Comparison of ENCODE assay signal across 29 mouse cellular contexts in the genomic region with DNA sequence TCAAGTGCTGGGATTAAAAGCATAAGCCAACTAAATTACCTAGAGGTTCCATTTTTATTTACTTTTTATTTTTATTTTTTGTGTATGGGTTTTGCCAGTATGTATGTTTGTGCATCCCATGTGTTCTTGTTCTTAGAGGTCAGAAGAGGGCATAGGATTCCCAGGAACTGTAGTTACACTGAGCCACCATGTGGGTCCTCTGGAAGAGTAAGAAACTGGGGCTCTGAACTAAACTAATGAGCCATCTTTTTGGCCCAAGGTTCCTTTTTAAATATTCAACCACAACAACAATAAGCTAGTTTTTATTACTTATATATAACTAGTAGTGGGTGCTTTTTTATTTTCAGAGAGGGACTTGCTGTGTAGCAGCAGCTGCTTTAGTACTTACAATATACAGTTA. TPM values are rescaled to one million over a fixed set of nuclear protein-coding genes. Genes with fewer than 3 reads are reported as not detected.
DNase-seq lines count a peak whose midpoint lies in the region; ATAC-seq and TF ChIP-seq lines count a peak whose summit lies in the region.
"Had no signal": no experiment of that assay in that cellular context is flagged by ENCODE, and none has a peak within 500 bp of the region (broad histone marks: within the 10 kb centered on the region; RNA-seq: fewer than 3 reads in every experiment).

No protein-coding gene starts in this region.

- peak; percentile 55 for TF ChIP-seq CTCF in layer of hippocampus, adult 2 months (conservative IDR thresholded peaks at IDR 0.05)

- no peak overlapping the region for H3K4me3 ChIP-seq in heart, embryonic 12.5 days
- H3K4me3 ChIP-seq in layer of hippocampus, adult 2 months = no peak overlapping the region
- no peak overlapping the region for H3K4me3 ChIP-seq in midbrain, embryonic 11.5 days (ENCODE audit: low read depth, low read length)
- no peak overlapping the region for H3K4me3 ChIP-seq in midbrain, embryonic 15.5 days
- H3K4me3 ChIP-seq: embryonic facial prominence, embryonic 13.5 days; embryonic facial prominence, embryonic 15.5 days; forebrain, embryonic 10.5 days; forebrain, embryonic 12.5 days had no signal

- H3K9me3 ChIP-seq in heart, embryonic 12.5 days (replicated peaks) = peaks cover 7% of the 10 kb centered on the region
- no peaks in the 10 kb centered on the region for H3K9me3 ChIP-seq in midbrain, embryonic 11.5 days (ENCODE audit: control insufficient read depth, low read length)
- H3K9me3 ChIP-seq in midbrain, embryonic 15.5 days = no peaks in the 10 kb centered on the region
- H3K9me3 ChIP-seq: embryonic facial prominence, embryonic 13.5 days; embryonic facial prominence, embryonic 15.5 days; forebrain, embryonic 12.5 days had no signal

- peak; percentile 13 for DNase-seq in heart, adult 11 months
- no peak for DNase-seq in layer of hippocampus, adult 2 months (ENCODE audit: low spot score in 2 of 2)
- no peak for DNase-seq in layer of hippocampus, postnatal 25 days (ENCODE audit: extremely low spot score in 1 of 2, low spot score in 1 of 2)
- DNase-seq in midbrain, embryonic 11.5 days (ENCODE audit: low spot score, missing footprints) = peak; percentile 53
- no peak for DNase-seq in cerebellum, adult 18-20 months
- DNase-seq: adrenal gland, adult 8-10 months; adrenal gland, postnatal 14 days; adrenal gland, postnatal 36 days; cerebellum, adult 11-12 months; cerebellum, adult 8-10 months; cerebellum, adult 9-11 months; cerebellum, postnatal 14 days; cerebellum, postnatal 36 days; embryo, embryonic 11 days had no signal

- ATAC-seq in heart, embryonic 12.5 days (ENCODE audit: insufficient number of reproducible peaks, low FRiP score) = no peak
- no peak for ATAC-seq in midbrain, embryonic 11.5 days (ENCODE audit: low FRiP score)
- ATAC-seq in midbrain, embryonic 15.5 days (replicated peaks) = no peak
- ATAC-seq: activated CD4-positive, CD25-positive, alpha-beta regulatory T cell, adult 4 months; forebrain, embryonic 14.5 days; forebrain, embryonic 16.5 days had no signal

- H3K9ac ChIP-seq in heart, embryonic 12.5 days = no peak overlapping the region
- H3K9ac ChIP-seq in midbrain, embryonic 11.5 days (ENCODE audit: low read length) = no peak overlapping the region
- H3K9ac ChIP-seq in midbrain, embryonic 15.5 days = no peak overlapping the region
- H3K9ac ChIP-seq: embryonic facial prominence, embryonic 13.5 days; embryonic facial prominence, embryonic 15.5 days; forebrain, embryonic 12.5 days had no signal

- H3K36me3 ChIP-seq in heart, embryonic 12.5 days = peaks cover 64% of the 10 kb centered on the region
- H3K36me3 ChIP-seq in midbrain, embryonic 11.5 days (ENCODE audit: control insufficient read depth, insufficient read depth, low read length) = peaks cover 5% of the 10 kb centered on the region; the same call in 1 of the 2 replicates
- H3K36me3 ChIP-seq in midbrain, embryonic 15.5 days (replicated peaks) = peaks cover 22% of the 10 kb centered on the region

- no peak overlapping the region for H3K27ac ChIP-seq in heart, embryonic 12.5 days (ENCODE audit: poor library complexity, severe bottlenecking)
- H3K27ac ChIP-seq in layer of hippocampus, adult 2 months = no peak overlapping the region
- H3K27ac ChIP-seq in midbrain, embryonic 11.5 days (ENCODE audit: low read depth, low read length) = no peak overlapping the region
- no peak overlapping the region for H3K27ac ChIP-seq in midbrain, embryonic 15.5 days
- H3K27ac ChIP-seq: embryonic facial prominence, embryonic 13.5 days; embryonic facial prominence, embryonic 15.5 days; forebrain, embryonic 10.5 days; forebrain, embryonic 12.5 days had no signal

- peaks cover 8% of the 10 kb centered on the region for H3K4me1 ChIP-seq in heart, embryonic 12.5 days (replicated peaks)
- H3K4me1 ChIP-seq in midbrain, embryonic 11.5 days (ENCODE audit: control insufficient read depth, insufficient read depth, low read length) = peaks cover 5% of the 10 kb centered on the region
- H3K4me1 ChIP-seq in midbrain, embryonic 15.5 days = peaks cover 42% of the 10 kb centered on the region

- H3K27me3 ChIP-seq in heart, embryonic 12.5 days (replicated peaks) = no peaks in the 10 kb centered on the region
- no peaks in the 10 kb centered on the region for H3K27me3 ChIP-seq in midbrain, embryonic 11.5 days (ENCODE audit: control insufficient read depth, insufficient read depth, low read length)
- H3K27me3 ChIP-seq in midbrain, embryonic 15.5 days (replicated peaks) = no peaks in the 10 kb centered on the region
- H3K27me3 ChIP-seq: embryonic facial prominence, embryonic 13.5 days; embryonic facial prominence, embryonic 15.5 days; forebrain, embryonic 12.5 days had no signal

- no peak overlapping the region for H3K4me2 ChIP-seq in heart, embryonic 12.5 days
- H3K4me2 ChIP-seq in midbrain, embryonic 11.5 days = no peak overlapping the region
- no peak overlapping the region for H3K4me2 ChIP-seq in midbrain, embryonic 15.5 days
- H3K4me2 ChIP-seq: embryonic facial prominence, embryonic 13.5 days; embryonic facial prominence, embryonic 15.5 days; forebrain, embryonic 12.5 days had no signal

RNA-seq across cellular contexts. Expression of a gene that starts 5.3 kb away (rescaled TPM):
- 26.6 and 27.3 TPM in 2 replicates for polyA plus RNA-seq in heart, embryonic 12.5 days (2016; fragmentation: Nextera tagmentation; extraction: Ambion mirVana)
- 10 to 100 TPM; 26.5 to 27.1 TPM for total RNA-seq in layer of hippocampus, adult 2 months (2021)
- total RNA-seq in layer of hippocampus, postnatal 25 days (2021) = 10 to 100 TPM; 25.0 to 26.5 TPM
- 23.9 and 25.0 TPM in 2 replicates for polyA plus RNA-seq in midbrain, embryonic 11.5 days (2014; fragmentation: Nextera tagmentation; extraction: Ambion mirVana)
- polyA plus RNA-seq in midbrain, embryonic 15.5 days (2015; fragmentation: Nextera tagmentation; extraction: Ambion mirVana) = 28.4 and 30.5 TPM in 2 replicates

RNA-seq across cellular contexts. Expression of a gene that starts 11.3 kb away (rescaled TPM):
- 0.18 TPM in 1 of 2 replicates, not detected in the other for polyA plus RNA-seq in heart, embryonic 12.5 days (2016; fragmentation: Nextera tagmentation; extraction: Ambion mirVana)
- not detected for total RNA-seq in layer of hippocampus, adult 2 months (2021)
- total RNA-seq in layer of hippocampus, postnatal 25 days (2021) = under 1 TPM; 0.20 to 0.26 TPM
- not detected in 2 replicates for polyA plus RNA-seq in midbrain, embryonic 11.5 days (2014; fragmentation: Nextera tagmentation; extraction: Ambion mirVana)
- 0.13 TPM in 1 of 2 replicates, not detected in the other for polyA plus RNA-seq in midbrain, embryonic 15.5 days (2015; fragmentation: Nextera tagmentation; extraction: Ambion mirVana)
- total RNA-seq: adrenal gland, adult 8-10 months; adrenal gland, postnatal 14 days; common myeloid progenitor, adult 5-6 weeks; ES-E14; MEL had no signal
- polyA plus RNA-seq: activated CD4-positive, CD25-positive, alpha-beta regulatory T cell, adult 4 months; C2C12; embryonic facial prominence, embryonic 11.5 days; embryonic facial prominence, embryonic 13.5 days; erythroblast, embryonic 14.5 days; forebrain, embryonic 12.5 days; forebrain, embryonic 14.5 days; forebrain, embryonic 16.5 days had no signal

RNA-seq across cellular contexts. Expression of a gene that starts 35.6 kb away (rescaled TPM):
- 11.9 and 12.5 TPM in 2 replicates for polyA plus RNA-seq in heart, embryonic 12.5 days (2016; fragmentation: Nextera tagmentation; extraction: Ambion mirVana)
- 10 to 100 TPM; 11.8 to 13.0 TPM for total RNA-seq in layer of hippocampus, adult 2 months (2021)
- 10 to 100 TPM; 12.8 to 13.7 TPM for total RNA-seq in layer of hippocampus, postnatal 25 days (2021)
- 16.4 and 19.0 TPM in 2 replicates for polyA plus RNA-seq in midbrain, embryonic 11.5 days (2014; fragmentation: Nextera tagmentation; extraction: Ambion mirVana)
- 13.7 and 15.6 TPM in 2 replicates for polyA plus RNA-seq in midbrain, embryonic 15.5 days (2015; fragmentation: Nextera tagmentation; extraction: Ambion mirVana)

RNA-seq across cellular contexts. Expression of a gene that starts 35.6 kb away (rescaled TPM):
- 14.9 and 16.2 TPM in 2 replicates for polyA plus RNA-seq in heart, embryonic 12.5 days (2016; fragmentation: Nextera tagmentation; extraction: Ambion mirVana)
- 10 to 100 TPM; 46.4 to 47.8 TPM for total RNA-seq in layer of hippocampus, adult 2 months (2021)
- 10 to 100 TPM; 43.3 to 46.4 TPM for total RNA-seq in layer of hippocampus, postnatal 25 days (2021)
- polyA plus RNA-seq in midbrain, embryonic 11.5 days (2014; fragmentation: Nextera tagmentation; extraction: Ambion mirVana) = 22.1 and 22.8 TPM in 2 replicates
- 21.1 and 22.6 TPM in 2 replicates for polyA plus RNA-seq in midbrain, embryonic 15.5 days (2015; fragmentation: Nextera tagmentation; extraction: Ambion mirVana)

RNA-seq across cellular contexts. Expression of a gene that starts 49.4 kb away (rescaled TPM):
- 24.2 and 24.6 TPM in 2 replicates for polyA plus RNA-seq in heart, embryonic 12.5 days (2016; fragmentation: Nextera tagmentation; extraction: Ambion mirVana)
- 10 to 100 TPM; 47.7 to 50.4 TPM for total RNA-seq in layer of hippocampus, adult 2 months (2021)
- 10 to 100 TPM; 49.4 to 58.2 TPM for total RNA-seq in layer of hippocampus, postnatal 25 days (2021)
- polyA plus RNA-seq in midbrain, embryonic 11.5 days (2014; fragmentation: Nextera tagmentation; extraction: Ambion mirVana) = 25.2 and 28.6 TPM in 2 replicates
- polyA plus RNA-seq in midbrain, embryonic 15.5 days (2015; fragmentation: Nextera tagmentation; extraction: Ambion mirVana) = 22.0 and 25.7 TPM in 2 replicates

Comparison
In these comparisons a context has a peak if more than half of its experiments do, and no peak if none do; other contexts are left out.
1. DNase-seq: peak in heart, adult 11 months (single experiment) and midbrain, embryonic 11.5 days (single experiment); none in layer of hippocampus, adult 2 months (0 of 2), layer of hippocampus, postnatal 25 days (0 of 2) and cerebellum, adult 18-20 months (0 of 2).